Mouse (Mus musculus): ENCODE results near the gene Deup1.
"Not testable (repeated sequence)": the region's sequence is repeated elsewhere in the genome, so short reads cannot be mapped to it uniquely, and the experiment has no call there.

The Deup1 gene

DNA sequence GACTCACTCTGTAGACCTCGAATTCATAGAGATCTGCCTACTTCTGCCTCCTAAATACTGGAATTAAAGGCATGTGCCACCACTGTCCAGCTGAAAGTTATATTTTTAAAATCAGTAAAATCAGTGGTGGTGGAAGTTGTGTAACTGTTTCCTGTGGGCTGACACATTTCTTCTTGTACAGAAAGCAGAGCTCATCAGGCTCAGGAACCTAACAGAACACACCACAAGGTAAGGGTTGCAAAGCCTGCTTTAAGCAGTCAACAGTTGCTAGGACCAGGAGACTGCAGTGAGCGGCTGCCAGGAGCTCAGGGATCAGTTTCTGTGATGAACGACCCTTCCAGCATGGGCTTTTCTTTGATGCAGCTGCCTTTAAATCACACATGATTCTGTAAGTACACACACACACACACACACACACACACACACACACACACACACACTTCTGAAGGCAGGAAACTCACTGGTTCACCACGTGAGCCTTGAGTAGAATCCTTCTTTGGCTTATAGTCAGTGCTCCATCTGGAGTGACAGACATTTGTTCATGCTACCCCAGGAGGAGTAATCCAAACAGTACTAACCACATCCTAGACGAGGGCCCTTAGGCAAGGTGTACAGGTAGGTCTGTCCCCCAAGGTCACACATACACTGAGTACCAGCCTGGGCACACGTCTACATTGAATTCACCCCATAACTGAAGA lies 40.4 kb downstream of the Deup1 start:
- peak; percentile 28 for DNase-seq

DNA sequence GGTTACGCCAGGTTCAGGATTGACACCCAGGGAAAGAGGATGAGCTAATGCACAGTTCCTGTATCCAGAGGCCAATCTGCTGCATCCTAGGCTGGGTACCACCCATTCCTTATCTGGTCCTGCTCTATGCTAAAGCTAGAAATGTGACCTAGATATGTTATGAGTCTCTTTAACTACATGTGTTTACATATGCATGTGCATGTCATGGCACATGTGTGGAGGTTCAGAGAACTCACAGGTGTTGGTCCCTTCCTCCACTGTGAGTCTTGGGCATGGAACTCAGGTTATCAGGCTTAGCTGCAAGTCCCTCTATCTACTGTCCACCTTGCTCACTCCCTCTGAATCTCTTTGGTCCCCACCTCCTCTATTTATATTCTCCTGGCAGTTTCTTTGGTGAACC lies 41.8 kb downstream of the Deup1 start:
- DNase-seq = no peak

DNA sequence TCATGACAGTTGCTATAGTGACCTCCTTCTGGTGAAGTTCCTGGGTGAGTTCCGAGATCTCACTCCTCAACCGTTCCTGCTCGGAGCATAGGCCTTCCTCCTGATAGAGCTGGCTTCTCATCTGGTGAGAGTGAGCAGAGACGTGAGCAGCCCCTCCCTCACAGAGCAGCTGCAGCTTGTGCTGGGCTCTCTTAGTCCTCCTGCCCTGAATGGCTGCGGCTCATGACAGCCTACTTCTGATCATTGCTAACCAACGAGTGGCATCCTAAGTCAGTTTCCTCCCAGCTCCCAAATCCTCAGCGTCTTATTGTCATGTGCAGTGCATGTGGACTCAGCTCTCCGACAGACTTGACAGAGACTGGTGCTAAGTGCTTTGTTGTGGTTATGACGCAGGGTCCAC lies 43.5 kb downstream of the Deup1 start:
- DNase-seq = no peak

DNA sequence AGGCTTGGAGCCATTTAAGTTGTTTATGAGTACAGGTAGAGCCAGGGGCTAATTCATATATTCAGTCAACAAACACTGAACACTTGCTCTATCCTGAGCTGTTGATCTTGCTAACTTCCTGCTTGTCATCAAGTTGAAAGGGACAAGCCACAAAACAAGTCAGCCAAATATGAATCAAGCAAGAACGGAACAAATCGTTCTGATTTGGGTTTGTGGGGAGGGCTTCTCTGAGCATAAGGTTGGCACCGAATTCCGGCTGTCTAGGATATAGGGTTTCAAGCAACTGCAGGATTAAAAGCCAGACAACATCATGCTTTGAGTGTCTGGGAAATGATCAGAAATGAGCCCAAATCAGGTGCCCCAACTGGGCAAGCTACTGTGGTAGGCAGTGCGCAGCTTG lies 45.7 kb downstream of the Deup1 start:
- DNase-seq = no peak

DNA sequence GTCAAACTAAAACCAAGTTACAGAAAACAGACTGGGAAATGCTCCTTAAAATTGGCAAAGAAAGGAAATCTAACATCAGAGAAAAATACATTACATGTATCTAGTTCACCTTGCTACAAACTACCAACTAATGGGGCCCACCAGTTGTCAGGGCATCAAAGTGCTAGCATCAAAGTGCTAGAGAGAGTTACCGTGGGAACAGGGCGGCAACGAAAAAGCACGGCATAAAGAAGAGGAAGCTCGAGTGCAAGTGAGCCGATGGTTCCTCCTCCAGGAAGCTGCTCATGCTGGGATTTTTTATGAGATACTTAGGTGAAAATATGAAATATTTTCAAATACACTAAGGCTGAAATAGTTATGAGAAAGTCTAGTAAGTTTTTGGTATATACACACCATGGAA lies 47.6 kb downstream of the Deup1 start:
- DNase-seq = peak; percentile 26

DNA sequence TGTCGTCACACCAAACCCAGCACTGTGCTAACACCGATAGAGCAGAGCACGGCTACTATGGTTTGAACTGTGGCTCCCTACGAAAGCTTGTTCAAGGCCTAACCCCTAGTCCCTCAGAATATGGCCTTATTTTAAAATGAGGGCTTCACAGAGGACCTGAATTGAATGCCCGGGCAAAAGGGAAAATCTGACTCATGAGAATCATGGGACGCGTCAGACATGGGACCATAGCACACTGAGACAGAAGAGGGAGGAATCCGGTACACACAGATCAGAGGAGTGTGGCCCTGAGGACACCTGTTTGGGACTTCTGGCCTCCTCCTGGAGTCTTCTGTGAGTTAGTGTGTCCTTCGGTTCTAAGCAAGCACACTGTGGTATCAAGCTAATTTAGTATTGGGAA lies 48.8 kb downstream of the Deup1 start:
- DNase-seq = no peak

DNA sequence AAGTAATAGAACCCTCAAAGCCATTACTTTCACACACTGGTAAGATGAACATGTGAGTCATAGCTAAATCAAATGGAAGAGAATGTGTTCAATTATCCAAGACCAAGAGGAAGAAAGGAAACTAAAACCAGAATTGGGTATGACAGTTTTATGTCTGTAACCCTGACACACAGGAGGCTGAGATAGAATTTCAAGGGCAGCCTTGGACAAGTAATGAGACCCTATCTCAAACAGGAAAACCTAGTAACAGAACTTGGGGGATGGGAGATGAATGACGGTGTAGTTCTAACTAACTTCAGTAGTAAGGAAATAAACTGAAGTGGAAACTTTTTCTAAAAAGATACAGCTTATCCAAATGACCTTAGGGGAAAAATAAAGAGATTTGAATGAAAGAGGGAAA lies 49.3 kb downstream of the Deup1 start:
- DNase-seq = no peak

DNA sequence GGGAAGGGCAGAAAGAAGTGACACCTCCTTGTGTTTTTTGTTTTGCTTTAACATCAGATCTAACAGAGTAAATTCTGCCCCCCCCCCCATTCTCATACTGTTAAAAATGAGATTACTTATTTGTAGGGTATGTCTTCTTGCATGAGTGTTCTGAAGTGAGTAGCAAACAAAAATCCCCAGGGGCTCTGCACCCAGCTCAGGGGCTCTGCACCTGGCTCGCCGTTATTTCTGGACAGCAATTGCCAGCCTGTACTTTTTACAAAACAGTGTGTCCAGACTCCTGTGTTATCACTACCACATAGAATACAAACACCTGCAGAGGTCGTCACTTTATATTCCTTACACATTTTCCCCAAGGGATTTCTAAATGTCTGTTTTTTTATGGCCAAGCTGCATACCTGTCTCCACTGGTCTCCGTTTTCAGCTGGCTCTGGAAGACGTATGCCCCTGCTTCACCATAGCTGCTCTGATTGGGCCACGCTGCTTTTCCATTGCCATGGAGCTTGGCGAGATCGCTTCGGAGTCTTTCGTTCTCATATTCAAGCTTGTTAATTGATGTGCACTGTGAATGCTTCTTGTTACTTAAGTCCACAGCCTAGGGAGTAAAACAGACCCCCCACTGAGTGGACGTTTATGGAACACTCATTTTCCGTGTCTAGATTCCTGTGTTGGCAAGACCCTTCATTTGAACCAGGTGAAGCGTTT lies 52.8 kb downstream of the Deup1 start:
- no peak for DNase-seq

DNA sequence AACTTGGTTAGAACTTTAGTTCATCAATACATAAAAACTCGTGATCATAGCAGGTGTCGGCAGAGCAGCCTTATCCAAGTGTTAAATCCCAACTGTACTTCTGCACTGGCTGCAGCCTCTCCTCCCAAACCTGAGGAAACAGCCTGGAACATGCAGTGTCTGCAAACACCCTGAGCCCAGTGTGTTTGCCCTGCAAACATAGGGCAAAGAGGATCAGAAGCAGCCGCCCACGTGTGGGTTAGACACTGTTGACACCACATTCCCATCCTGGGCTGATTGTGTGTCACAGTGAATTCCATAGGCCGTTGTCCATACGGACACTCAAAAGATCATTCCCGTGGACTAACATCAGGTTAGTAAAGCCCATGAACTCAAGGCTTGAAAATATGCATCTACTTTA lies 65.4 kb downstream of the Deup1 start:
- no peak for DNase-seq

DNA sequence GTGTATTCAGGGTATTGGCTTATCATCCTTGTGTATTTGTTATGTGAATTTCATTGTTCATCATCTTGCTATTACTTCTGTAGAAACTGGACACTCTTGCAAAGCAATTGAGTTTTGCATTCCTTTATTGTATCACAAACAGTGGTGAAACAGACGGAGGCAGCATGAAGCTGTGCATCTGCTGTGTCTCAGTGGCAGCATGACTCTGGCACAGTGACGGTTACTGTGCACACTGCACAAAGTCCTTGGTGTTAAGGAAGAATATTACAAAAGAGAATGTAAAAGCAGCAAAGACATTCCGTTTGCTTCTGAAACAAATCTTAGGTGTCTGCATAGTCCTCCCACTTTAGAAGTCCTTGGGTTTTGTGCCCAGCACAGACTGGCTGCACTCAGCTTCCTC lies 67.3 kb downstream of the Deup1 start:
- DNase-seq = no peak

DNA sequence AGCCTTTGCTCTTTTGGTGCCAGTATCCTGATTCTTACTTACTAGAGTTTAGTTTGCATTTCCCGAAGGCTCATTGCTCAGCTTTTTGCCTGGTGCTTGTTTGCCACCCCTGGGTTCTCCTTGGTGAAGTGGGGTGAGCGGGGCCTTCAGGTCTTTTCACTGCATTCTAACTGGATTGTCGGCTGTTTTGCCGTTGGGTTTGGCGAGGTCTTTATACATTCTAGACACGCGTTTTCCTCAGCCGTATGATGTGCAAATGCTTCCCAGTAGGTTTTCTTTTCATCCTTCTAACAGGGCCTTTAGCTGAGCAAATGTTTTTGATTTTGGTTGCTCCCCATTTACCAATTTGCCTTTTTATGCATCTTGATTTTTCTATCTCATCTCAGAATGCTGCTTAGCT lies 74.4 kb downstream of the Deup1 start:
- DNase-seq = no peak

DNA sequence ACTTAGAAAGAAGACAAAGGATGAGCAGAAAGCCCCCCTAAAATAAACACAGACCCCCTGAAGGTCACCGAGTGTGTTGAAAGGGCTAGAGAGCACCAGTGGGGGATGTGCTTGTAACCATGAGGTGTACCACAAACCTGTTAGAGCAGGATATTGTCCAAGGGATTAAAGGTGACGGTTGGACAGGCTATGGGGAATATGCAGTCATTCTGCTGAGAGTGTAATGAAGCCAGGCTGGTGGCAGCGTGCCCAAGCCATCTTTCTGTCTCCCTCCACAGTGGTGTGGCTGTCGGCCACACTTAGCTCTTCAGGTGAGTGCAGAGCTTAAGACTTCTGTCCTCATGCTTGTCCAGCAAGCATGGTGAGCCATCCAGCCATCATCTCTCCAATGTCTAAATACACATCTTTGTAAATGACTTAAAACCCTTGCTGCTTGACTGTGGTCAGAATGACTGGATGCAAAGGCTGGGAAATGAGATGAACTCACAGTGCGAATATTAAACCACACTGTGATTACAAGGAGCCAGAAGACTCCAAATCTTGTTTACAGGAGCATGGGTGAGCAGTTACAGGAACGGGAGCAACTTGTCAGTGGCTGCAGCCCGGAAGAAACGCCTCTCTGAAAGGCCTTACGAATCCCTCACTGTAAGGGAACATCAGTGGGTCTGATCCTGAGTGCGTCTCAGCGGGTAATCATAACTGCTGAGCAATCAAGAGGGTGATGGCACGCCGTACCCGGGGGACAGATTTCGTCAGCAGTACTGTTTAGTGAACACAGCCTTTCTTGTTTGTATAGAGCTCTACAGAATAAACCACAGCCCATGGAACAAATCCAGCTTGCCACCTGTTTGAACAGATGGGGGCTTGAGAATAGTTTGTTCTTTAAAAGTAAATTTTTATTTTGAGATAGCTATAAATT lies 75.5 kb downstream of the Deup1 start:
- DNase-seq = no peak

DNA sequence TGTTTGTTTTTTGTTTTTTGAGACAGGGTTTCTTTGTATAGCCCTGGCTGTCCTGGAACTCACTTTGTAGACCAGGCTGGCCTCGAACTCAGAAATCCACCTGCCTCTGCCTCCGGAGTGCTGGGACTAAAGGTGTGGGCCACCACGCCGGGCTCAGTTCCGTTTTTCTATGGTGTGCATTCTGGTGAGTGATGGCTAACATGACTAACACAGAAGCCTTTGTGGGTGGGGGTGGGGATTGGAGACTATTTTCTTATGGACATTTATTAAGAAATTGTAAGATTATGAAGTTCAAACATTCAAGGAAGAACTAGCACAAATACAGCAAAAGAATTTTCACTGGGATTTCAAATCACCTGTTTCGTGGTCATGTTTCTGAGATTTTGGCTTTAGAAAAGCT lies 76.7 kb downstream of the Deup1 start:
- DNase-seq = not testable (repeated sequence)

DNA sequence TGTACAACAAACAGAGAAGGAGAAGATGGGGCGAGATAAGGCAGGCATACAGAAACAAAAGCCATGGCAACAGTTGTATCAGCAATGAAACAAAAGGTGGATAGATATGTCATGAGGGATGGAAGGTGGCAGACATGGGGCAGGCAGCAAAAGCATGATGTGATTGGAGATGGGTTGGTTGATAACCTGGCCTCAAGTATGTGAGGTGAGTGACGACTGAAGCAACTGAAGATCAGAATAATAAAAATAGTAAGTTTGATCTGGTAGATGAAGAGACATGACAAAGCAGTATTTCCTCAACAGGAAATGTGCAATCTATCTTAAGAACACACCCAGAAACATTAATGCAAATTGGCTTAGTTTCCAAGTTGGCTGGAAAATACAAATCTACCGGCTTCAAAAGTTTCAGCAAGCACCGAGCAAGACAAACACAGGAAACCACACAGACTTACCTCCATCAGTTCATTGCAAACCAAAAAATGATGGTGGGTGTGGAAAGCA lies 77.2 kb downstream of the Deup1 start:
- no peak for DNase-seq

DNA sequence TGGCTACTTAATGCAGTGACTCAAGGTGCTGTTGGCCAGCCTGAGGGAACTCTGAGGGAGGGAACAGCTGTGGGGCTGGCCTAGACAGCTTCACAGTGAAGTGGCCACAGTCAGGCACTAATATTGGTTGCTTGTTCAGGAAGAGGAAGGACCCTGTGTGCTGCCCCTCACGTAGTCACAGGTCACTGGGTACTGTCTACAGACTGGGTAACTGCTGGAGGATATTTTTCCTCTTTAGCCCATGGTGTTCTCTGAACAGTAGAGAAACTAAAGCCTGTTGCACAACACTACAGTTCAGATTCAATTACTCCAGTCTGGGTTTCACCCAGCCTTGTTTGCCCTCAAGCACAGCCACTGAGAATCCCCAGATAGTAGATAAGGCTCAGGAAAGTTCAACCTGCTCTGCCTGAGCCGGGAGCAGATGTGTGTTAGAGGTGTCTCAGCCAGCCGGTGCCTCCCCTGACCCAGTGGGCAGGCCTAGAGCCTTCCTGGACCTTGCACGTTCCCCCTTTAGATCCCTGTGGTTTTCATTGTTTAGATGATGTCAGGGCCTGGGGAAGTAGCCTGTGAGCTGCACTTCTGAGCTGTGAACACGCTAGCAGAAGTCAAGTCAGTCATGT lies 85.9 kb downstream of the Deup1 start:
- no peak for DNase-seq

DNA sequence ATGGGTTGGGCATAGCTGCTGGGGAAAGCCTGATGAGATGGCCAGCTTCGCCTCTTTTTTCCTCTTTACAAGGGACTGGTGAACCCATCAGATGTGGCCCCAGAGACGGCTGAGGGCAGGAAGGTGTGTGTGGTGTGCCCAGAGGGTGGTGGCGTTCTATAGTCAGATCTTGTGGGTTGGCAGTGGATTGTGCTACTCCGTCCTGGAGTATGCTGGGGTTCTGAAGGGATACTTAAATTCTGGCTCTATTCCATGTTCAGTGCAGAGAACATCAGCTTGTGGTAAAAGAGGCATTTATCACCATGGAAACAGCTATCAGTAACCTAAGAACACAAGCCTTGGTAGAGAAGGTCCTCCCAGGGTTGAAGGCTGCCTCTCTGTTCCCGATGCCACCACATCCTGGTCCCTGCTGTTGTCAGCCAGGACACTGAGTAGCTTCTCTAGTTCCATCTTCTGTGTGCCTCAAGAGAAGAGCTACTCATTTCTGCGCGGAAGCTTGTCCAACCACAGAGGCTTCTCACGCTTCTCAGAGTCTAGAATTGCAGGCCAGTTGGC lies 88.7 kb downstream of the Deup1 start:
- DNase-seq = no peak

DNA sequence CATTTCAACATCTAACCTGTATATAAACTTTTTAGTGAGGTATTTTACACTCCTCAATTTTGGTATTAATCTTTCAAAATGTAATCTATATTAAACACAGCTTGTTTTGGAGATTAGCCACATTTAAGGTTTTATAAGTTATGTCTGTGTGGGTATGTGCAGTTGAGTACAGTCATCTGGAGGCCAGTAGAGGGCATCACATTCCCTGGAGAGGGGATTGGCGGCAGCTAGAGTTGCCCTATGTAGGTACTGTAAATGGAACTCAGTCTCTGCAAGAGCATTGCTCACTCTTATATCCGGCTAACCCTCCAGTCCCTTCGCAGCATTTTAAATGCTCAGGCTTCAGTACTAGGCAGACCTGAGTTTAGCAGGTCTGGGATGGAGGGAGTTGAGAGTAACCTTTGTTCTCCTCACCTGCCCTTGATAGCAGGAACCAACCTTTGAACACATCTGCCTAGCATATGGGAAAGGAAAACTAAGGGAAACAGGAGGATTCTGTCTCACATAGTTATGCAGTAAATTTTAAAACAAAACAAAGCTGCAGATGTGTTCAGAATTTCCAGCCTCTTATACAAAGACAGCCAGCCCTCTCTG lies 90.2 kb downstream of the Deup1 start:
- DNase-seq = no peak

DNA sequence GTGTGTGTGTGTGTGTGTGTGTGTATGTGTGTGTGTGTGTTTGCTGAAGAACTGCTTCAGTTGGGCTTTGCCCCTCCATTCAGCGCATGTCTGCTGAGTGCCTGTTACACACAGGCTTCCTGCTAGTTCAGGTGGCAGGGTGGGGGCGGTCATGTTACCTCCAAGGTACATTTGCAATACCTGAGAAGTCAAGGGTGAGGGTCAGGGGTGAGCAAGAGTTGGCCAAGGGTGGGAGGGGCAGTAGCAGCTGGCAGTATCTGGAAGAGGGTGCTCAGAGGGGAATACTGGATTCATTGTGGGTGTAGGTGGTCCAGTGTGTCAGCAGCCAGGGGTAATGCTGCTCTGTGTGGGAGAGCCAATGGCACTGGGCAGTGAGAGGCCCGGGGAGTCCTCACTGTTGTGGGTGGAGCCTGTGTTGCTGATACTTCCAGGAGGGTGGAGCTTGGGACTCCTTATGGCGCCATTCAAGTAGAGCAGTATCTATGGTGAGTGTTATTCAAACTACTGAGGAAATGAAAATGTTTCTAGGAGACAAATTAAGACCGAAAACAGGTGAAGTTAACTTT lies 90.8 kb downstream of the Deup1 start:
- DNase-seq = no peak

DNA sequence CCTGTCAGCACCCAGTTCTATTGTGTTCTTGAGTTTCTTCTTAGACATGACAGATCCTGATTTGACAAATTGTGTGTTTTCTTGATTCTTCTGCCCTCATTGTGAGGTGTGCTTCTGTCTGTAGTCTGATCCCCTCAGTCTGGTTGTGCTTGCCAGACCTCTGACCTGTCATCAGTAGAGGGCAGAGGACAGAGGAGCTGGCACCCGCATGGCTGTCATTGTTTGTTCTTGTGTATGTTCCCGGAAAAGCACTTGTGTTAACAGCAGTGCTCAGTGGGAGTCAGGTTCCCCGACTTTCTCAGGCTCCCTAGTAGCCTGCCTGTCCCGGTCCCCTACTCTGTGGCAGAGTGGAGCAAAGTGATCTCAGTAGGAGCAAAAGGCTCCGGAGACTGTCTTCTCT lies 92.3 kb downstream of the Deup1 start:
- DNase-seq = no peak

DNA sequence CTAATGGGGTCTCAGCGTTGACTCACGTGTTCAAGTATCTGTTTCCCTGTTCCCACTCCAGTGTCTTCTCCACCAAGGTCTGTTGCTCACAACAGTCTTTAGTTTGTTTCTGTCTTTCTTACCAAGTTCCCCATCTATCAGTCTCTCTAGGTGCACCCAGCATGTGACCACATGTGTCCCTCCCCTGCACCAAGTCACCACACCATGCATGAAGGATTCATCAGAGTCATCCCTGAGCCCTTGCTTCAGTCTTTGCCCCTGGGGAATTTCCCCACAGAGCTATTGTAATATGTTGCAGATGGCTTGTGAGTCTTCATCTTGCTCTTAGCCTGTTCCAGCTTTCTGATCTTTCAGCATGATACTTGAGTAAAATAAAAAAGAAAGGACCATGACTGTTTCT lies 93.6 kb downstream of the Deup1 start:
- no peak for DNase-seq

DNA sequence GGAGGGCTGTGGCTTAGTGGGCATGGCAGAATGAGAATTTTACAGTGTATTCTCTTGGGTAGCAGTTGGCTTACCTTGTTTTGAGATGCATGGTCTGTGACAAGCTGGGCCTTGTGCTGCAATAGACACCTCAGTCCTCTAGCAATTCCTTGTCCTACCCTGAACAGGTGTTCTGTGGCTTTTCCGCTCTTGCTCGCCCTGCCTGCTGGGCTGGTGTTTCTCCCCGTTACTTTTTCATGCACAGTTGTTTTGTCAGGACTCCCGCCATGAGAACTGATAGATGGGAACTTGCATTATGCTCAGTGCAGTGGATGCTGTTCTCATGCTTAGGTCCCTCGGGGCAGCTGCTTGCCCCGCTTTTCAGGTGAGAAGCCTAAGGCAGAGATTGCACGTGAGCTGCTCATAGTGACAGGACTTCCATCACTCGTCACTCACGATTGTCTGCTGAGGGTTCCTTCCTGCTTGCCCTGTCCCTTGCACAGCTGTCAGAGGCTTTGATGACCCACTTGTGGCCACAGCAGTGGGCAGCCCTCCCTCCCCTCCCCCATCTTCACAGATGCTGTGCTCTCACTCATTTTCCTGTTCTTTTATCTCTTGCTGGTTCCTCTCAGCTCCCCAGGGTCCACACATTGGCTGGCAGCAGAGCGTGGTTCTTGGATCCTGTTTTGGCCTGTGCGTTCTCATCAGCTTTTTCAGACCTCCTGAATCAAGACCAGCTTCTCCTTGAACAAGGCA lies 94.2 kb downstream of the Deup1 start:
- peak; percentile 35 for DNase-seq

Data from thymus, postnatal 25 days (tissue).